Mouse (Mus musculus) MEL (cell line): ENCODE data around the gene Cipc. TPM values are rescaled to one million over a fixed set of nuclear protein-coding genes. Genes with fewer than 3 reads are reported as not detected.

Source experiments
- DNase-seq: peaks from one replicate; pipeline ENCODE4 v3.0.0; 2011; ENCODE audit warnings: low read depth, low spot score
- H3K27ac ChIP-seq: 2 replicates; pipeline ENCODE4 v1.5.1; 2012; ENCODE audit warnings: low read depth, mild to moderate bottlenecking, control low read depth, low read length, moderate library complexity; ENCODE audit not compliant: control insufficient read depth
- H3K27me3 ChIP-seq, 2 experiments: fragments of 150-350 bp in 1 of 2; sonication (generic) in 1 of 2; 2 replicates each; pipeline ENCODE4 v1.6.1; 2012; ENCODE audit warnings: low read length in 2 of 2, mild to moderate bottlenecking in 2 of 2, improper control_type of control experiment in 1 of 2, moderate library complexity in 1 of 2; ENCODE audit not compliant: insufficient read depth in 2 of 2, control insufficient read depth in 1 of 2
- H3K36me3 ChIP-seq, 2 experiments: 2 replicates each; pipeline ENCODE4 v1.6.1; 2012 to 2014; ENCODE audit warnings: low read length in 2 of 2, improper control_type of control experiment in 1 of 2, inconsistent platforms in 1 of 2, mild to moderate bottlenecking in 1 of 2; ENCODE audit not compliant: insufficient read depth in 2 of 2, control insufficient read depth in 1 of 2
- H3K4me1 ChIP-seq, 2 experiments: fragments of 150-350 bp in 1 of 2; sonication (generic) in 1 of 2; 2 replicates each; pipeline ENCODE4 v1.6.1; 2012; ENCODE audit warnings: low read length in 2 of 2, improper control_type of control experiment in 1 of 2, mild to moderate bottlenecking in 1 of 2; ENCODE audit not compliant: insufficient read depth in 2 of 2, control insufficient read depth in 1 of 2
- H3K4me3 ChIP-seq, 2 experiments: fragments of 150-350 bp in 1 of 2; sonication (generic) in 1 of 2; 2 replicates each; pipeline ENCODE4 v1.5.1; 2012; ENCODE audit warnings: low read depth in 2 of 2, low read length in 2 of 2, mild to moderate bottlenecking in 2 of 2, moderate library complexity in 2 of 2, control low read depth in 1 of 2, improper control_type of control experiment in 1 of 2; ENCODE audit not compliant: control insufficient read depth in 1 of 2, insufficient read depth in 1 of 2
- H3K79me2 ChIP-seq: 2 replicates; pipeline ENCODE4 v1.6.1; 2012; ENCODE audit warnings: mild to moderate bottlenecking, low read length, moderate library complexity; ENCODE audit not compliant: control insufficient read depth, poor library complexity, insufficient read depth
- H3K9ac ChIP-seq: 2 replicates; pipeline ENCODE4 v1.6.1; 2012; ENCODE audit warnings: low read depth, mild to moderate bottlenecking, control low read depth, low read length, moderate library complexity; ENCODE audit not compliant: control insufficient read depth, poor library complexity, severe bottlenecking
- H3K9me3 ChIP-seq: fragments of 150-350 bp; sonication (generic); replicated peaks from 2 replicates; pipeline ENCODE4 v1.6.1; 2012; ENCODE audit warnings: mild to moderate bottlenecking, low read length, improper control_type of control experiment, moderate library complexity; ENCODE audit not compliant: insufficient read depth
- CHD1 ChIP-seq: IDR thresholded peaks from 2 replicates; pipeline ENCODE4 v1.6.1; 2012; ENCODE audit warnings: low read depth, mild to moderate bottlenecking, inconsistent platforms, low read length, improper control_type of control experiment
- CHD2 ChIP-seq: IDR thresholded peaks from 2 replicates; pipeline ENCODE4 v1.6.1; 2011; ENCODE audit warnings: low read length, improper control_type of control experiment
- CTCF ChIP-seq, 3 experiments: IDR thresholded peaks in 2 of 3; conservative IDR thresholded peaks in 1 of 3; 2 replicates each; pipeline ENCODE4 v1.5.1; 2011 to 2012; ENCODE audit warnings: low read length in 3 of 3, low read depth in 2 of 3, mild to moderate bottlenecking in 2 of 3, improper control_type of control experiment in 1 of 3, inconsistent platforms in 1 of 3, mixed read lengths in 1 of 3, moderate library complexity in 1 of 3; ENCODE audit not compliant: control insufficient read depth in 1 of 3, insufficient read depth in 1 of 3, poor library complexity in 1 of 3, severe bottlenecking in 1 of 3
- E2F4 ChIP-seq: IDR thresholded peaks from 2 replicates; pipeline ENCODE4 v1.6.1; 2011; ENCODE audit warnings: low read depth, low read length, improper control_type of control experiment, borderline replicate concordance
- ETS1 ChIP-seq: IDR thresholded peaks from 2 replicates; pipeline ENCODE4 v1.6.1; 2012; ENCODE audit warnings: low read depth, mild to moderate bottlenecking, inconsistent platforms, low read length, improper control_type of control experiment, moderate library complexity
- HCFC1 ChIP-seq: IDR thresholded peaks from 2 replicates; pipeline ENCODE4 v1.6.1; 2012; ENCODE audit warnings: low read depth, mild to moderate bottlenecking, inconsistent platforms, low read length, improper control_type of control experiment, moderate library complexity
- JUND ChIP-seq: IDR thresholded peaks from 2 replicates; pipeline ENCODE4 v1.6.1; 2011; ENCODE audit warnings: low read depth, mild to moderate bottlenecking, improper control_type of control experiment, low read length
- KAT2A ChIP-seq: conservative IDR thresholded peaks from 2 replicates; pipeline ENCODE4 v1.6.1; 2012; ENCODE audit warnings: low read depth, low read length, improper control_type of control experiment, inconsistent platforms
- MAFK ChIP-seq: IDR thresholded peaks from 2 replicates; pipeline ENCODE4 v1.6.1; 2011; ENCODE audit warnings: low read depth, mild to moderate bottlenecking, low read length, improper control_type of control experiment, borderline replicate concordance
- MAX ChIP-seq: IDR thresholded peaks from 2 replicates; pipeline ENCODE4 v1.6.1; 2011; ENCODE audit warnings: low read length, improper control_type of control experiment
- MAZ ChIP-seq: IDR thresholded peaks from 2 replicates; pipeline ENCODE4 v1.6.1; 2012; ENCODE audit warnings: low read depth, mild to moderate bottlenecking, inconsistent platforms, low read length, improper control_type of control experiment
- MEF2A ChIP-seq: IDR thresholded peaks from 2 replicates; pipeline ENCODE4 v1.6.1; 2014; ENCODE audit warnings: low read depth, mild to moderate bottlenecking, inconsistent platforms, low read length, improper control_type of control experiment; ENCODE audit not compliant: poor library complexity, insufficient replicate concordance, severe bottlenecking; ENCODE audit errors: extremely low read depth
- MYB ChIP-seq: IDR thresholded peaks from 2 replicates; pipeline ENCODE4 v1.6.1; 2011; ENCODE audit warnings: mild to moderate bottlenecking, low read depth, low read length, improper control_type of control experiment
- MYC ChIP-seq: IDR thresholded peaks from 2 replicates; pipeline ENCODE4 v1.6.1; 2011; ENCODE audit warnings: low read depth, mild to moderate bottlenecking, low read length, improper control_type of control experiment, moderate library complexity
- NELFE ChIP-seq: IDR thresholded peaks from 2 replicates; pipeline ENCODE4 v1.6.1; 2011; ENCODE audit warnings: low read depth, low read length, improper control_type of control experiment
- NRF1 ChIP-seq: IDR thresholded peaks from 2 replicates; pipeline ENCODE4 v1.6.1; 2014; ENCODE audit warnings: low read depth, mild to moderate bottlenecking, inconsistent platforms, low read length, improper control_type of control experiment, moderate library complexity; ENCODE audit not compliant: poor library complexity, insufficient read depth, severe bottlenecking
- POLR2A ChIP-seq, 2 experiments: IDR thresholded peaks; 2 replicates each; pipeline ENCODE4 v1.6.1; 2011 to 2012; ENCODE audit warnings: low read length in 2 of 2, mild to moderate bottlenecking in 2 of 2, control low read depth in 1 of 2, improper control_type of control experiment in 1 of 2, low read depth in 1 of 2, moderate library complexity in 1 of 2; ENCODE audit not compliant: control insufficient read depth in 1 of 2, insufficient read depth in 1 of 2, poor library complexity in 1 of 2
- POLR2AphosphoS5 ChIP-seq: IDR thresholded peaks from 2 replicates; pipeline ENCODE4 v1.6.1; 2012; ENCODE audit warnings: low read depth, borderline replicate concordance, mild to moderate bottlenecking, inconsistent platforms, low read length, moderate library complexity, mixed read lengths
- RAD21 ChIP-seq: IDR thresholded peaks from 2 replicates; pipeline ENCODE4 v1.6.1; 2011; ENCODE audit warnings: mild to moderate bottlenecking, low read depth, low read length, improper control_type of control experiment
- SIN3A ChIP-seq: IDR thresholded peaks from 2 replicates; pipeline ENCODE4 v1.6.1; 2012; ENCODE audit warnings: low read length, improper control_type of control experiment, inconsistent platforms
- TBP ChIP-seq: IDR thresholded peaks from 2 replicates; pipeline ENCODE4 v1.8.0; 2011; ENCODE audit warnings: low read depth, low read length, improper control_type of control experiment
- TCF12 ChIP-seq: IDR thresholded peaks from 2 replicates; pipeline ENCODE4 v1.6.1; 2014; ENCODE audit warnings: low read depth, mild to moderate bottlenecking, inconsistent platforms, low read length, improper control_type of control experiment, moderate library complexity
- UBTF ChIP-seq: IDR thresholded peaks from 2 replicates; pipeline ENCODE4 v1.6.1; 2012; ENCODE audit warnings: low read depth, mild to moderate bottlenecking, inconsistent platforms, low read length, improper control_type of control experiment, moderate library complexity, borderline replicate concordance; ENCODE audit not compliant: insufficient read depth
- USF1 ChIP-seq: IDR thresholded peaks from 2 replicates; pipeline ENCODE4 v1.6.1; 2014; ENCODE audit warnings: low read depth, mild to moderate bottlenecking, inconsistent platforms, low read length, improper control_type of control experiment, moderate library complexity
- USF2 ChIP-seq, 2 experiments: IDR thresholded peaks; 2 replicates each; pipeline ENCODE4 v1.6.1; 2011 to 2012; ENCODE audit warnings: improper control_type of control experiment in 2 of 2, low read length in 2 of 2, borderline replicate concordance in 1 of 2, inconsistent platforms in 1 of 2, low read depth in 1 of 2, mild to moderate bottlenecking in 1 of 2; ENCODE audit not compliant: insufficient read depth in 1 of 2
- ZC3H11A ChIP-seq: IDR thresholded peaks from 2 replicates; pipeline ENCODE4 v1.6.1; 2012; ENCODE audit warnings: low read depth, mild to moderate bottlenecking, inconsistent platforms, low read length, improper control_type of control experiment
- ZMIZ1 ChIP-seq: IDR thresholded peaks from 2 replicates; pipeline ENCODE4 v1.6.1; 2012; ENCODE audit warnings: low read depth, mild to moderate bottlenecking, inconsistent platforms, low read length, improper control_type of control experiment, moderate library complexity
- ZNF384 ChIP-seq: IDR thresholded peaks from 2 replicates; pipeline ENCODE4 v1.6.1; 2012; ENCODE audit warnings: low read depth, mild to moderate bottlenecking, inconsistent platforms, low read length, improper control_type of control experiment
- polyA plus RNA-seq, 2 experiments: library from polyadenylated mRNA; stranded (reverse) in 1 of 2; unstranded in 1 of 2; fragments of >175 nt in 1 of 2; fragments of >200 nt in 1 of 2; gene quantifications; 2 replicates each; pipeline versions ENCODE4 v1.2.1 to v1.2.4; 2012; ENCODE audit warnings: low replicate concordance in 2 of 2, low read depth in 1 of 2; ENCODE audit not compliant: insufficient read length in 2 of 2, insufficient read depth in 1 of 2, missing spikeins in 1 of 2
- total RNA-seq: library from RNA; depleted of rRNA; stranded (reverse); fragments of 300-350 nt; gene quantifications from 2 replicates; pipeline ENCODE4 v1.2.3, GENCODE M21; 2012

Cipc gene
- total and polyA plus RNA-seq, 3 experiments: 24.8 to 98.1 (median 27.5) TPM

GRCm38 (mm10) chr12:86947681-86948401, 998 bp downstream of the Cipc start:
- Histone ChIP-seq H3K79me2 (peaks cover 39% of the 10 kb centered on the region), H3K27ac (peak overlapping the region; percentile 62), H3K4me3 (peak overlapping the region; percentile 69 to 76), H3K9ac (peak overlapping the region; percentile 84), H3K36me3 (peaks cover 1 to 30% of the 10 kb centered on the region in 2 experiments; a peak in 3 of 4 replicates), H3K4me1 (peaks cover 15 to 20% of the 10 kb centered on the region in 2 experiments), H3K27me3 (no peaks in the 10 kb centered on the region; a peak in 1 of 4 replicates), H3K9me3 (no peaks in the 10 kb centered on the region)
- TF ChIP-seq MEF2A: no peak
- no peak for TF ChIP-seq RAD21
- no peak for TF ChIP-seq TBP
- no peak for TF ChIP-seq ZMIZ1
- no peak for TF ChIP-seq NELFE
- 0 out of 2 replicates have a peak, but pooled peaks have one; percentile 21 for TF ChIP-seq TCF12
- no peak for TF ChIP-seq POLR2AphosphoS5
- TF ChIP-seq CTCF (IDR thresholded peaks at IDR 0.05 in 2 of 3, conservative IDR thresholded peaks at IDR 0.05 in 1 of 3; ENCODE audit: control insufficient read depth in 1 of 3, insufficient read depth in 1 of 3, low read depth in 2 of 3, low read length in 3 of 3, poor library complexity in 1 of 3, severe bottlenecking in 1 of 3): no peak
- no peak for TF ChIP-seq E2F4
- no peak for TF ChIP-seq CHD2
- no peak for TF ChIP-seq JUND
- TF ChIP-seq MYB: no peak
- no peak for TF ChIP-seq MAZ
- no peak for TF ChIP-seq NRF1
- no peak for TF ChIP-seq ZNF384
- no peak for TF ChIP-seq POLR2A (IDR thresholded peaks at IDR 0.05; ENCODE audit: control insufficient read depth in 1 of 2, insufficient read depth in 1 of 2, low read depth in 1 of 2, low read length in 2 of 2, poor library complexity in 1 of 2)
- no peak for TF ChIP-seq KAT2A
- TF ChIP-seq CHD1: peak; percentile 78
- no peak for DNase-seq

GRCm38 (mm10) chr12:86948627-86949026, 1.8 kb downstream of the Cipc start:
- H3K4me1 ChIP-seq: peaks cover 15 to 20% of the 10 kb centered on the region in 2 experiments
- H3K36me3 ChIP-seq: peaks cover 7 to 30% of the 10 kb centered on the region in 2 experiments; a peak in 3 of 4 replicates
- no peak overlapping the region for H3K27ac ChIP-seq
- H3K79me2 ChIP-seq: peaks cover 39% of the 10 kb centered on the region
- H3K9ac ChIP-seq: peak overlapping the region; percentile 84
- no peaks in the 10 kb centered on the region for H3K9me3 ChIP-seq
- no peaks in the 10 kb centered on the region for H3K27me3 ChIP-seq
- DNase-seq: no peak
- H3K4me3 ChIP-seq: peak overlapping the region in 1 of 2 experiments; percentile 76; a peak in 2 of 4 replicates
- TF ChIP-seq MEF2A: no peak
- TF ChIP-seq ZNF384: no peak
- TF ChIP-seq UBTF: no peak
- peak; percentile 57 for TF ChIP-seq USF1
- TF ChIP-seq E2F4: no peak
- TF ChIP-seq MYC: peak; percentile 19; the same call in 1 of the 2 replicates
- no peak for TF ChIP-seq MAZ
- TF ChIP-seq CHD1: no peak
- no peak for TF ChIP-seq POLR2AphosphoS5
- TF ChIP-seq TBP: no peak
- no peak for TF ChIP-seq MYB
- TF ChIP-seq KAT2A: no peak
- no peak for TF ChIP-seq HCFC1
- peak; percentile 77 for TF ChIP-seq MAX
- no peak for TF ChIP-seq MAFK
- no peak for TF ChIP-seq ZC3H11A
- TF ChIP-seq USF2 (IDR thresholded peaks at IDR 0.05; ENCODE audit: borderline replicate concordance in 1 of 2, insufficient read depth in 1 of 2, low read depth in 1 of 2, low read length in 2 of 2): no peak
- no peak for TF ChIP-seq CHD2
- TF ChIP-seq SIN3A: no peak
- TF ChIP-seq ETS1: peak; percentile 22; the same call in 1 of the 2 replicates
- TF ChIP-seq RAD21: no peak
- TF ChIP-seq ZMIZ1: no peak
